Mouse (Mus musculus) megakaryocyte, embryonic 14.5 days (primary cell): ENCODE data around the gene Fastkd3.

Experiments used
- FLI1 ChIP-seq: IDR thresholded peaks from 2 replicates; pipeline ENCODE4 v1.6.1; 2012; ENCODE audit warnings: low read length, inconsistent platforms, mixed read lengths
- GATA1 ChIP-seq: IDR thresholded peaks from 3 replicates; pipeline ENCODE4 v1.6.1; 2012; ENCODE audit warnings: mixed read lengths, low read length, inconsistent platforms, borderline replicate concordance

DNA sequence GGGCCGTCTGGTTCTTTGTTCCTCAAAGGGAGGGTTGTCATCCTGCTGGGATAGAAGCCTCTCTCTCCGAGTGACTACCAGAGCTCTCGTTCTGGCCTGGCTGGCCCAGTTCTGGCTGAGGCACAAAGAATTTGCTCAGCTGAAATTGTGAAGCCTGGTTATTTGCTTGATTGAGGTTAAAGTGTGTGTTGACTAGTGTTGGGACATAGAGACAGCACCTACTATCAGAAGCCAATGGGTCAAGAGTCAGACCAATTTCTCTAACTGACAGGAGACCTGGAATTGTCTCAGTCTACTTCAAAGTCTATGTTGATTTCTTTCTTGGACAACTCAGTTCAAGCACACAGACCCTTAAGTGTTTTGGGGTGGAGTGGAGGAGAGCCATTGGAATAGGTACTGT lies 45.0 kb downstream of the Fastkd3 start:
- TF ChIP-seq GATA1 (no peak), FLI1 (no peak)
